Mouse (Mus musculus) midbrain, embryonic 11.5 days (tissue): Measurements from ENCODE around the gene Zfhx2. TPM values are rescaled to one million over a fixed set of nuclear protein-coding genes. Genes with fewer than 3 reads are reported as not detected.
"Not testable (repeated sequence)": the region's sequence is repeated elsewhere in the genome, so short reads cannot be mapped to it uniquely, and the experiment has no call there.

Experiments used
- ATAC-seq: fragments of 200-750 bp; cut with Nextera tagmentation; 2 replicates; pipeline ENCODE4 v1.8.0; 2017; ENCODE audit warnings: moderate TSS enrichment, moderate library complexity; ENCODE audit not compliant: low FRiP score
- DNase-seq: peaks from one replicate; pipeline ENCODE4 v3.0.0; 2015; ENCODE audit warnings: low spot score; ENCODE audit errors: missing footprints
- H3K27ac ChIP-seq: fragments of 300-500 bp; sonication (generic); 2 replicates; pipeline ENCODE4 v1.5.1; 2014; ENCODE audit warnings: low read depth, low read length
- H3K27me3 ChIP-seq: fragments of 300-500 bp; sonication (generic); 2 replicates; pipeline ENCODE4 v1.6.1; 2014; ENCODE audit warnings: mild to moderate bottlenecking, low read length, moderate library complexity, mixed read lengths; ENCODE audit not compliant: control insufficient read depth, insufficient read depth
- H3K36me3 ChIP-seq: fragments of 300-500 bp; sonication (generic); 2 replicates; pipeline ENCODE4 v1.6.1; 2014; ENCODE audit warnings: mild to moderate bottlenecking, low read length, moderate library complexity, mixed read lengths; ENCODE audit not compliant: control insufficient read depth, insufficient read depth
- H3K4me1 ChIP-seq: fragments of 300-500 bp; sonication (generic); 2 replicates; pipeline ENCODE4 v1.6.1; 2014; ENCODE audit warnings: low read length; ENCODE audit not compliant: control insufficient read depth, insufficient read depth
- H3K4me2 ChIP-seq: fragments of 300-500 bp; sonication (generic); 2 replicates; pipeline ENCODE4 v1.6.1; 2014; ENCODE audit warnings: mild to moderate bottlenecking, moderate library complexity
- H3K4me3 ChIP-seq: fragments of 300-500 bp; sonication (generic); 2 replicates; pipeline ENCODE4 v1.5.1; 2014; ENCODE audit warnings: low read depth, low read length
- H3K9ac ChIP-seq: fragments of 300-500 bp; sonication (generic); 2 replicates; pipeline ENCODE4 v1.6.1; 2014; ENCODE audit warnings: low read length
- H3K9me3 ChIP-seq: fragments of 300-500 bp; sonication (generic); 2 replicates; pipeline ENCODE4 v1.6.1; 2016; ENCODE audit warnings: low read length; ENCODE audit not compliant: control insufficient read depth
- WGBS: fragments of 180-500 bp; shearing (Covaris S2); extraction: QIAGEN DNeasy Blood & Tissue Kit; methylation state at CpG from one replicate; pipeline ENCODE4 v1.1.7; 2014; 5-methylcytosine and 5-hydroxymethylcytosine counted together
- polyA plus RNA-seq: library from polyadenylated mRNA; unstranded; fragments of >200 nt; fragmentation: Nextera tagmentation; extraction: Ambion mirVana; gene quantifications from 2 replicates; pipeline ENCODE4 v1.2.1, GENCODE M21; 2014

The Zfhx2 gene
- polyA plus RNA-seq, 1 experiment from 2014 or later: 11.5 TPM

GRCm38 (mm10) chr14:55047971-55048531 lies 44.1 kb downstream of the Zfhx2 start:
- no peaks in the 10 kb centered on the region for H3K36me3 ChIP-seq
- no peaks in the 10 kb centered on the region for H3K27me3 ChIP-seq
- 95% methylated on average over 2 of the region's 2 CpGs for WGBS
- no peak overlapping the region for H3K27ac ChIP-seq
- H3K4me2 ChIP-seq: no peak overlapping the region
- no peak overlapping the region for H3K4me3 ChIP-seq
- ATAC-seq (no peak), DNase-seq (no peak)
- H3K4me1 ChIP-seq: no peaks in the 10 kb centered on the region
- H3K9ac ChIP-seq: no peak overlapping the region
- no peaks in the 10 kb centered on the region for H3K9me3 ChIP-seq

DNA sequence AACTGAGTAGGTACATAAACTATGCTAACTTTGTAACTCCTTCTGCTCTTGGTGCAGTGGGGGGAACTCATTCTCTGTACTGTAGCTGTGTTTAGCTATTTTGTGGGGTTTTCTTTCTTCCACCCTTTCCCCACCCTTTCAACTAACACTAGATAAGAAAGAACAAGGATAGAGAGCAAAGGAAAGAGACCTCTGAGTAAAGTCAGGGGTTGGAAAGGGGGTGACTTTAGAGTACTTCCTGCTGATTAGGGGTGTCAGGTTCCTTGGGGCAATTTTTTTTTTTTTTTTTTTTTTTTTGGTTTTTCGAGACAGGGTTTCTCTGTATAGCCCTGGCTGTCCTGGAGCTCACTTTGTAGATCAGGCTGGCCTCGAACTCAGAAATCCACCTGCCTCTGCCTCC lies 48.4 kb downstream of the Zfhx2 start:
- DNase-seq, H3K27ac ChIP-seq, H3K27me3 ChIP-seq, H3K4me3 ChIP-seq, H3K9me3 ChIP-seq, H3K4me1 ChIP-seq, ATAC-seq, H3K36me3 ChIP-seq, H3K9ac ChIP-seq, H3K4me2 ChIP-seq: not testable (repeated sequence)
- no CpG with 5 or more reads among the region's 2 CpGs for WGBS

- Histone ChIP-seq H3K27me3 (no peaks in the 10 kb centered on the region; the same call in 1 of the 2 replicates), H3K4me3 (no peak overlapping the region), H3K9ac (peak overlapping the region; percentile 2; the same call in 1 of the 2 replicates), H3K9me3 (no peaks in the 10 kb centered on the region), H3K27ac (no peak overlapping the region), H3K4me1 (peaks cover 16% of the 10 kb centered on the region), H3K36me3 (no peaks in the 10 kb centered on the region), H3K4me2 (peak overlapping the region; percentile 22; the same call in 1 of the 2 replicates)
- no peak for DNase-seq
- 28% methylated on average over 19 of the region's 19 CpGs for WGBS
- no peak for ATAC-seq
These were observed 59.4 kb downstream of the Zfhx2 start for GRCm38 (mm10) chr14:55032695-55033225.

DNA sequence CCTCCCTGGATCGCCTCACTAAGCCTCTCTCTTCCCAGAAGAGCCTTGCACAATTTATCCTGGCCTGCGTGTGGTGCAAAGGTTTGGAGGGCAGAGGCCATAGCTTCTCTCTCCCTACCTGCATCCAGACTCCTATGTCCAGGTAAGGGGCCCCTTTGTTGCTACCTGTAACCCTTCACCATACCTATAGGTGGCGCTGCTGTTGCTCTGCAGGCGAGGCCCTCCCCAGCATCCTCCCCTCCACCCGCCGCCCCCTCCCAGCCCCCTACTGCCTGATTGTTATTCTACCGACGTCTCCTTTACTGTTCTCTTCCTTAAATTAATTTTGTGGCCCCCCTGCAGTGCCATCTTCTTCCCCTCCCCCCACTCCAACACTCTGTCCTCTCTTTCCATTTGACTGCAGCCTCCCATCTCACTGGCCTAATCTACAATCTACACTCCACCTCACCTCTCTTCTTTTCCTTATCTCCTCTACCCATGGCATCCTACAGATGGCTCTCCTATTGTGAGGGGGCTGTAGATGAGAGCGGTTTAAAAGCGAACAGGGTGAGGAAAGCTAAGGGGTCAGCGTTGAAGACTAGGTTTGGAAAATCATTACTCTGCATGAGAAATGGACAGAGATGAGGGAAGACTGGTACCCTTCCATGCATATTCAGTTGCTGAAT lies 63.0 kb downstream of the Zfhx2 start:
- DNase-seq (peak; percentile 87), ATAC-seq (peak; percentile 25; the same call in 1 of the 2 replicates)
- Histone ChIP-seq H3K4me1 (peaks cover 23% of the 10 kb centered on the region), H3K36me3 (no peaks in the 10 kb centered on the region), H3K4me2 (no peak overlapping the region), H3K27ac (peak overlapping the region; percentile 58), H3K9me3 (no peaks in the 10 kb centered on the region), H3K9ac (no peak overlapping the region), H3K4me3 (no peak overlapping the region), H3K27me3 (no peaks in the 10 kb centered on the region; the same call in 1 of the 2 replicates)
- WGBS: 6% methylated on average over 11 of the region's 11 CpGs

- peak overlapping the region; percentile 24; the same call in 1 of the 2 replicates for H3K9ac ChIP-seq
- peak overlapping the region; percentile 58 for H3K27ac ChIP-seq
- no peaks in the 10 kb centered on the region for H3K9me3 ChIP-seq
- ATAC-seq (peak; percentile 81), DNase-seq (peak; percentile 86)
- H3K4me3 ChIP-seq: no peak overlapping the region
- no peaks in the 10 kb centered on the region; the same call in 1 of the 2 replicates for H3K27me3 ChIP-seq
- H3K4me2 ChIP-seq: peak overlapping the region; percentile 24; the same call in 1 of the 2 replicates
- H3K36me3 ChIP-seq: no peaks in the 10 kb centered on the region
- H3K4me1 ChIP-seq: peaks cover 23% of the 10 kb centered on the region
- 6% methylated on average over 5 of the region's 5 CpGs for WGBS
These were observed 63.7 kb downstream of the Zfhx2 start for GRCm38 (mm10) chr14:55028333-55028835.

GRCm38 (mm10) chr14:55027653-55028052 lies 64.5 kb downstream of the Zfhx2 start:
- Histone ChIP-seq H3K36me3 (no peaks in the 10 kb centered on the region; the same call in 1 of the 2 replicates), H3K27ac (peak overlapping the region; percentile 58), H3K4me2 (peak overlapping the region; percentile 9; the same call in 1 of the 2 replicates), H3K4me1 (peaks cover 23% of the 10 kb centered on the region), H3K9me3 (no peaks in the 10 kb centered on the region), H3K9ac (peak overlapping the region; percentile 16; the same call in 1 of the 2 replicates), H3K4me3 (no peak overlapping the region), H3K27me3 (no peaks in the 10 kb centered on the region; the same call in 1 of the 2 replicates)
- ATAC-seq (peak; percentile 47; the same call in 1 of the 2 replicates), DNase-seq (peak; percentile 90)
- WGBS: 6% methylated on average over 6 of the region's 6 CpGs

DNA sequence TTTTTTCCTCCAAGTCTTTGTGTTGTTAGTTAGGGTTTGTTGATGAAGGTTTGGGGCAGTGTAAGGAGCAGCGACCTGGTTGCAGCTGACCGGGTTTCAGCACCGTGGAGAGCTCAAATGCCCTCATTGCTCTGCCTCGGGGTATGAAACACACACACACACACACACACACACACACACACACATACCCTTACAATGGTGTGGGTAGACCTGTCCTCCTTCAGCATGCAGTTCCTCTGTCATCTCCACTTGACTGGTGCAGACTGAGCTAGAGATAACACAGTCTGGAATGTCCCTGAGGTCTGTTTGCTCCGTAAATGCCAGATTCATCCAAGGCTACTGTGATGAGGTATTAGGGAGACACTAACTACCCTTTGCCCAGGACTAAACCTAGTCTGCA lies 64.9 kb downstream of the Zfhx2 start:
- 17% methylated on average over 5 of the region's 5 CpGs for WGBS
- 0 out of 2 replicates have a peak, but pooled peaks have one; percentile 25 for ATAC-seq
- peaks cover 23% of the 10 kb centered on the region for H3K4me1 ChIP-seq
- H3K36me3 ChIP-seq: no peaks in the 10 kb centered on the region; the same call in 1 of the 2 replicates
- peak overlapping the region; percentile 16; the same call in 1 of the 2 replicates for H3K9ac ChIP-seq
- no peaks in the 10 kb centered on the region; the same call in 1 of the 2 replicates for H3K27me3 ChIP-seq
- peak; percentile 89 for DNase-seq
- H3K4me2 ChIP-seq: no peak overlapping the region
- peak overlapping the region; percentile 58 for H3K27ac ChIP-seq
- no peaks in the 10 kb centered on the region for H3K9me3 ChIP-seq
- no peak overlapping the region for H3K4me3 ChIP-seq

GRCm38 (mm10) chr14:55025527-55025926 lies 66.6 kb downstream of the Zfhx2 start:
- Histone ChIP-seq H3K4me1 (peaks cover 23% of the 10 kb centered on the region), H3K4me2 (no peak overlapping the region), H3K27me3 (no peaks in the 10 kb centered on the region; the same call in 1 of the 2 replicates), H3K9ac (no peak overlapping the region), H3K36me3 (peaks cover 6% of the 10 kb centered on the region), H3K4me3 (no peak overlapping the region), H3K9me3 (no peaks in the 10 kb centered on the region), H3K27ac (no peak overlapping the region)
- DNase-seq (no peak), ATAC-seq (no peak)
- WGBS: 78% methylated on average over 5 of the region's 5 CpGs

- H3K27me3 ChIP-seq: no peaks in the 10 kb centered on the region
- DNase-seq (peak; percentile 92), ATAC-seq (no peak)
- 61% methylated on average over 7 of the region's 7 CpGs for WGBS
- no peak overlapping the region for H3K27ac ChIP-seq
- no peaks in the 10 kb centered on the region for H3K9me3 ChIP-seq
- H3K4me3 ChIP-seq: no peak overlapping the region
- peaks cover 22% of the 10 kb centered on the region for H3K4me1 ChIP-seq
- H3K9ac ChIP-seq: no peak overlapping the region
- peaks cover 6% of the 10 kb centered on the region for H3K36me3 ChIP-seq
- no peak overlapping the region for H3K4me2 ChIP-seq
These were observed 67.9 kb downstream of the Zfhx2 start for GRCm38 (mm10) chr14:55024236-55024635.
